Mouse (Mus musculus): Measurements from ENCODE around the gene Il27ra. TPM values are rescaled to one million over a fixed set of nuclear protein-coding genes. Genes with fewer than 3 reads are reported as not detected.

Il27ra gene
- total and polyA plus RNA-seq, 2 experiments from 2014 or later: 0.45 to 0.86 TPM

DNA sequence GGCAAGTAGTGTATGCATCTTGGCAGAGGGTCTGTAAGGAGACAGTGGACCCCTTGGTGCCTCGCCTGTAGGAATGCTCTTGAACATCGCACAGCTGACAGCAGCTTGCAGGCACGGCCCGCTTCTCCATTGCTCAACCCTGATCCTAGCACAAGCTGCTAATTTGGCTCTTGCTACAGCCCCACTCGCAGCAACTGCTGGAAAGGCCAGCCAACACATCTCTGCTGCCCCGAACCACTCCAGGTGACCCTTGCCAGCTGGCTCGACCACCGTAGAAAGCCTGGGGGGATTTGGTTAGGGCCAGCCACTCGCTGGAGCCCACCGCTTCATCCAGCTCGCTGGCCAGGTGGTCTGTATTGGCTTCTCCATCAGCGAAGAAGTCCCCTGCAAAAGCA lies 556 bp upstream of the Il27ra start:
- no peak overlapping the region for H3K4me2 ChIP-seq (ENCODE audit: low read depth)
- H3K4me1 ChIP-seq (ENCODE audit: insufficient read depth): peaks cover 6% of the 10 kb centered on the region; the same call in 1 of the 2 replicates
- no peak overlapping the region for H3K4me3 ChIP-seq (ENCODE audit: low read depth, low read length)
- H3K9me3 ChIP-seq (ENCODE audit: low read length): no peaks in the 10 kb centered on the region
- no peak overlapping the region for H3K27ac ChIP-seq (ENCODE audit: low read depth, low read length)
- 39% methylated on average over 12 of the region's 12 CpGs for WGBS
- H3K36me3 ChIP-seq (ENCODE audit: insufficient read depth): no peaks in the 10 kb centered on the region
- DNase-seq: no peak
- H3K9ac ChIP-seq: no peak overlapping the region
- H3K27me3 ChIP-seq (ENCODE audit: insufficient read depth, low read length): peaks cover 34% of the 10 kb centered on the region
- ATAC-seq: no peak
- no peak for TF ChIP-seq CTCF (IDR thresholded peaks at IDR 0.05; ENCODE audit: low read depth)

DNA sequence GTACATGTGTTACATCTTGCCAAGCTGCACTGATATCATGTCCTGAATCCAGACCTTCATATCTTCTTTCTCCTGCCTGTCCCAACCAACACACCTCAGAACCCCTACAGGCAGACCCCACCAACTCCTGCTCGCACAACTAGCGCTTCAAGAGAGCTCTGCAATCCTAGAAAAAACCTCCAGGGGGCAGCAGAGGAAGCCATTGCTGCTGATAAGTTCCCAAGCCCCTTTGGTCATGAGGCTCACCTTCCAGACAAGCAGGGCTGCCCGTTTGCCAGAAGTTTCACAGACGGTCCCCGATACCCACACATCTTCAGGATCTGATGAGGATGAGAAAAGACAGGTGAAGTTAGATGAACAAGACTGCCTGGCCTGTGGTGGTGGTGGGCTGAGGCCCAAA lies 3.3 kb downstream of the Il27ra start:
- TF ChIP-seq CTCF (IDR thresholded peaks at IDR 0.05; ENCODE audit: low read depth): peak; percentile 88
- 5% methylated on average over 5 of the region's 5 CpGs for WGBS
- H3K4me2 ChIP-seq (ENCODE audit: low read depth): no peak overlapping the region

DNA sequence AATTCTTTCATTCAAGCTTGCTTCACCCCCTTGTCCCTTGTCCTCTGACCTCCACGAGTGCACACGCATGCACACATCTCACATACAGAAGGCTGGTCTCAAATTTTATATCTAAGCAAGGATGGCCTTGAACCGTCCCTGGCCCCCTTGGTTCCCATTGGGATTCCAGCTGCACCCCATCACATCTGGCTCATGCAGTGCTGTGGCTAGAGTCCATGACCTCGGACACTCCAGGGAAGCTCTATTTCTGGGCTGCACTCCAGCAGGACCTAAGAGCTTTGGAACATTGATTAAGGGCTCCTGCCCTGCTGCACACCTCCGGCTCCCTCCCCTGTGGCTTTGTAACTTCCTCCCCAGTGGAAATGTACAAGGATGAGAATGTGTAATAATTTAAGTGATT lies 4.4 kb downstream of the Il27ra start:
- no peak for ATAC-seq
- Histone ChIP-seq H3K4me3 (ENCODE audit: low read depth, low read length) (no peak overlapping the region), H3K4me2 (ENCODE audit: low read depth) (no peak overlapping the region), H3K9me3 (ENCODE audit: low read length) (no peaks in the 10 kb centered on the region), H3K9ac (no peak overlapping the region), H3K36me3 (ENCODE audit: insufficient read depth) (no peaks in the 10 kb centered on the region), H3K27me3 (ENCODE audit: insufficient read depth, low read length) (peaks cover 10% of the 10 kb centered on the region), H3K27ac (ENCODE audit: low read depth, low read length) (no peak overlapping the region), H3K4me1 (ENCODE audit: insufficient read depth) (peaks cover 6% of the 10 kb centered on the region; the same call in 1 of the 2 replicates)
- DNase-seq: no peak
- WGBS: 81% methylated on average over 5 of the region's 5 CpGs
- no peak for TF ChIP-seq CTCF (IDR thresholded peaks at IDR 0.05; ENCODE audit: low read depth)

More for the DNA sequence above, 3.3 kb downstream of the Il27ra start:
- Histone ChIP-seq H3K27ac (ENCODE audit: low read depth, low read length) (no peak overlapping the region), H3K4me1 (ENCODE audit: insufficient read depth) (peaks cover 6% of the 10 kb centered on the region; the same call in 1 of the 2 replicates), H3K9me3 (ENCODE audit: low read length) (no peaks in the 10 kb centered on the region), H3K27me3 (ENCODE audit: insufficient read depth, low read length) (peaks cover 20% of the 10 kb centered on the region), H3K4me3 (ENCODE audit: low read depth, low read length) (no peak overlapping the region), H3K36me3 (ENCODE audit: insufficient read depth) (no peaks in the 10 kb centered on the region), H3K9ac (no peak overlapping the region)
- DNase-seq (peak; percentile 90), ATAC-seq (peak; percentile 50; the same call in 1 of the 2 replicates)

DNA sequence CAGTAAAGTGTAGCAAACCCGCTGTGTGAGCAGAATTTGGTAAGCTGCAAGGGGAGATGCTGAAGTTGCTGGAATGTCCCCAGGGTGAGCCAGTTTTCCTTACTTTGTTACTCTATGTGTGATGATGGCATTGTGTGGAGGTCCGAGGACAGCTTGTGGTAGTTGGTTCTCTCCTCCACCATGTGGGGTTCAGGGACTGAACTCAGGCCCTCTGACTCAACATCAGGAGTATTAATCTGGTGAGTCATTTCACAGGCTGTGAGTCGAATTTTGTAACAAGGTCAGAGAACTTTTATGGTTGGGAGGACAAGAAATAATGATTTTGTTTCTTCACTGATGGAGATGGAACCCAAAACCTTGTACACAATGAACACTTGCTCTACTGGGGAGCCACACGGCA lies 9.6 kb downstream of the Il27ra start:
- DNase-seq: no peak
- no peak for ATAC-seq

DNA sequence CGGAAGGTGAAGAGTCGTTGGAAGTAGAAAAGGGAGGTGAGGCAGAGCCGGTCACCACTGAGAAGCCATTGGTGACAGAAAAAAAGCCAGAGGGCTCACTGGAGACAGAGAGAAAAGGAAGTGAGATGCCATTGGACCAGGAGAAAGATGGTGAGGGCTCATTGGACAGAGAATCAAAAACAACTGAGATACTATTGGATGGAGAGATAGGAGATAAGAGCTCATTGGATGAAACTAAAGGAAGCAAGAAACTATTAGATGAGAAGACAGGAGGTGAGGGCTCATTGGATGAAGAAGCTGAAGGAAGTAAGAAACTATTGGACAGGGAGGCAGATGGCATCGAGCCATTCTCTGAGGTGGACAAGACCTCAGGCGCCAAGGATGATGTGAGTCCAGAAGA lies 13.1 kb downstream of the Il27ra start:
- Histone ChIP-seq H3K9ac (no peak overlapping the region), H3K9me3 (ENCODE audit: low read length) (no peaks in the 10 kb centered on the region), H3K36me3 (ENCODE audit: insufficient read depth) (no peaks in the 10 kb centered on the region), H3K4me1 (ENCODE audit: insufficient read depth) (no peaks in the 10 kb centered on the region), H3K4me2 (ENCODE audit: low read depth) (no peak overlapping the region), H3K27me3 (ENCODE audit: insufficient read depth, low read length) (peaks cover 8% of the 10 kb centered on the region; the same call in 1 of the 2 replicates), H3K4me3 (ENCODE audit: low read depth, low read length) (no peak overlapping the region), H3K27ac (ENCODE audit: low read depth, low read length) (no peak overlapping the region)
- WGBS: 91% methylated on average over 5 of the region's 5 CpGs
- no peak for ATAC-seq
- DNase-seq: no peak
- TF ChIP-seq CTCF (IDR thresholded peaks at IDR 0.05; ENCODE audit: low read depth): no peak

More for the DNA sequence above, 9.6 kb downstream of the Il27ra start:
- no peak overlapping the region for H3K4me2 ChIP-seq (ENCODE audit: low read depth)
- H3K36me3 ChIP-seq (ENCODE audit: insufficient read depth): no peaks in the 10 kb centered on the region
- no peak overlapping the region for H3K9ac ChIP-seq
- 80% methylated on average over 4 of the region's 4 CpGs for WGBS
- no peaks in the 10 kb centered on the region for H3K4me1 ChIP-seq (ENCODE audit: insufficient read depth)
- H3K27me3 ChIP-seq (ENCODE audit: insufficient read depth, low read length): no peaks in the 10 kb centered on the region
- no peak for TF ChIP-seq CTCF (IDR thresholded peaks at IDR 0.05; ENCODE audit: low read depth)
- no peak overlapping the region for H3K4me3 ChIP-seq (ENCODE audit: low read depth, low read length)
- H3K9me3 ChIP-seq (ENCODE audit: low read length): no peaks in the 10 kb centered on the region
- H3K27ac ChIP-seq (ENCODE audit: low read depth, low read length): no peak overlapping the region

DNA sequence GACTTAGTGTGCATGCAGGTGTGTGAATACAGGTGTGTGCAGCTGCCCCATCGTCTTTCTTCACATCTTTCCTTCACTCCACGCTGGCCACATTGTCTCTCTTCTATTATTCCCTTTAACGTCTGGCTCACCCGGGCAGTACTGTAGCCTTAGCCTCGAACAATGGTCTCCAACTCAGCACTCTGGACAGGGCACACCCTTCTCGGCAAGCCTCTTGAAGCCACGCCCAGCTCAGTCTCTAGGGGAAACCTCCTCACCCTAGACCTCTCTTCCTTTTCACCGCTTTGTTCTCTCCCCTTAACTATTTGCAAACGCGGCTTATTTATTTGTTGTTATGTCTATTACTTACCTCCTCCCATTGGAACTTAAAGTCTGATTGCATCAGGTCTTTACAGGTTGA lies 14.9 kb downstream of the Il27ra start:
- peaks cover 8% of the 10 kb centered on the region; the same call in 1 of the 2 replicates for H3K27me3 ChIP-seq (ENCODE audit: insufficient read depth, low read length)
- no peaks in the 10 kb centered on the region for H3K9me3 ChIP-seq (ENCODE audit: low read length)
- WGBS: 12% methylated on average over 10 of the region's 10 CpGs
- H3K27ac ChIP-seq (ENCODE audit: low read depth, low read length): no peak overlapping the region
- H3K4me3 ChIP-seq (ENCODE audit: low read depth, low read length): no peak overlapping the region
- no peaks in the 10 kb centered on the region for H3K36me3 ChIP-seq (ENCODE audit: insufficient read depth)
- H3K9ac ChIP-seq: no peak overlapping the region
- ATAC-seq: no peak
- no peak for TF ChIP-seq CTCF (IDR thresholded peaks at IDR 0.05; ENCODE audit: low read depth)
- H3K4me2 ChIP-seq (ENCODE audit: low read depth): no peak overlapping the region
- no peak for DNase-seq
- no peaks in the 10 kb centered on the region for H3K4me1 ChIP-seq (ENCODE audit: insufficient read depth)

DNA sequence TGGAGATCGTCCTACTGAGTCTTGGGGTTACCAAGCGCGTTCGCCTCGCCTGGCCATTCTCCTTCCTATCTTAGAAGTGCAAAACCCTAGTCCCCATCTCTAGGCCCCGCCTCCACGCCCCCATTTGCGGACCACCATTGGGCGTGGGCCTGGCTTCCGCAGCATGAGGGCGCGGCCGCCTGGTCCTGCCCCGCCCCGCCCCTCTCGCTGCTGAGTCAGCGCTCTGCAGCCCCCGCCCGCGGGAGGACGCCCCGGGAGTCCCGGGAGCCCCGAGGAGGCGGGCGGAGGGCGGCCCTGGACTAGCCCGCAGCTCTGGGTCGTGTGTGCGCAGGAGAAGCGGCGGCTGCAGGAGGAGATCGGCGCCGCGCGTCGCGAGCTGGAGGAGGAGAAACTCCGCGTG lies 16.5 kb downstream of the Il27ra start:
- ATAC-seq (peak; percentile 81), DNase-seq (peak; percentile 72)
- 1% methylated on average over 41 of the region's 41 CpGs for WGBS
- H3K4me3 ChIP-seq (ENCODE audit: low read depth, low read length): peak overlapping the region; percentile 48
- peak overlapping the region; percentile 86 for H3K4me2 ChIP-seq (ENCODE audit: low read depth)
- no peak overlapping the region for H3K27ac ChIP-seq (ENCODE audit: low read depth, low read length)
- H3K9ac ChIP-seq: peak overlapping the region; percentile 55
- no peaks in the 10 kb centered on the region for H3K4me1 ChIP-seq (ENCODE audit: insufficient read depth)
- H3K36me3 ChIP-seq (ENCODE audit: insufficient read depth): no peaks in the 10 kb centered on the region
- TF ChIP-seq CTCF (IDR thresholded peaks at IDR 0.05; ENCODE audit: low read depth): no peak
- H3K27me3 ChIP-seq (ENCODE audit: insufficient read depth, low read length): peaks cover 8% of the 10 kb centered on the region
- H3K9me3 ChIP-seq (ENCODE audit: low read length): no peaks in the 10 kb centered on the region

Data from forebrain, postnatal 0 days (tissue).